Mouse (Mus musculus): ENCODE measurements at regions not wholly inside any gene's neighbourhood (a gene's known extent, or its start where the extent isn't known, plus 50 kb on each side); places are given as distances from the start of the nearest gene placed in this dataset.

- Histone ChIP-seq H3K4me1 (replicated peaks; ENCODE audit: control insufficient read depth, insufficient read depth, low read length) (no peaks in the 10 kb centered on the region), H3K4me2 (ENCODE audit: low read length) (no peak overlapping the region), H3K36me3 (ENCODE audit: control insufficient read depth, insufficient read depth, low read length) (no peaks in the 10 kb centered on the region), H3K27me3 (replicated peaks; ENCODE audit: control insufficient read depth, insufficient read depth, low read length) (no peaks in the 10 kb centered on the region), H3K27ac (ENCODE audit: low read depth) (no peak overlapping the region), H3K9me3 (ENCODE audit: control insufficient read depth, low read length) (no peaks in the 10 kb centered on the region), H3K9ac (ENCODE audit: low read length) (no peak overlapping the region), H3K4me3 (ENCODE audit: low read depth, low read length) (no peak overlapping the region)
- WGBS, result 78% methylated on average over 20 of the region's 20 CpGs
- ATAC-seq (replicated peaks; ENCODE audit: low FRiP score, low TSS enrichment, low read depth), result no peak
- DNase-seq (ENCODE audit: low spot score), result no peak
Measured at GRCm38 (mm10) chr11:19713597-19713996, 210.6 kb upstream of the Spred2 start.

GRCm38 (mm10) chr11:19714211-19714610 lies 210.0 kb upstream of the Spred2 start:
- H3K4me2 ChIP-seq (ENCODE audit: low read length), result no peak overlapping the region
- H3K9me3 ChIP-seq (ENCODE audit: control insufficient read depth, low read length), result no peaks in the 10 kb centered on the region
- H3K4me1 ChIP-seq (replicated peaks; ENCODE audit: control insufficient read depth, insufficient read depth, low read length), result no peaks in the 10 kb centered on the region
- H3K27ac ChIP-seq (ENCODE audit: low read depth), result no peak overlapping the region
- no peaks in the 10 kb centered on the region for H3K36me3 ChIP-seq (ENCODE audit: control insufficient read depth, insufficient read depth, low read length)
- H3K9ac ChIP-seq (ENCODE audit: low read length), result no peak overlapping the region
- H3K4me3 ChIP-seq (ENCODE audit: low read depth, low read length), result no peak overlapping the region
- no peak for ATAC-seq (replicated peaks; ENCODE audit: low FRiP score, low TSS enrichment, low read depth)
- H3K27me3 ChIP-seq (replicated peaks; ENCODE audit: control insufficient read depth, insufficient read depth, low read length), result no peaks in the 10 kb centered on the region
- DNase-seq (ENCODE audit: low spot score), result no peak
- WGBS, result 34% methylated on average over 5 of the region's 5 CpGs

GRCm38 (mm10) chr11:19714888-19715595 lies 209.1 kb upstream of the Spred2 start:
- no peaks in the 10 kb centered on the region for H3K9me3 ChIP-seq (ENCODE audit: control insufficient read depth, low read length)
- H3K4me2 ChIP-seq (ENCODE audit: low read length), result no peak overlapping the region
- H3K4me3 ChIP-seq (ENCODE audit: low read depth, low read length), result no peak overlapping the region
- no peak for DNase-seq (ENCODE audit: low spot score)
- no peak for ATAC-seq (replicated peaks; ENCODE audit: low FRiP score, low TSS enrichment, low read depth)
- H3K27me3 ChIP-seq (replicated peaks; ENCODE audit: control insufficient read depth, insufficient read depth, low read length), result no peaks in the 10 kb centered on the region
- H3K36me3 ChIP-seq (ENCODE audit: control insufficient read depth, insufficient read depth, low read length), result no peaks in the 10 kb centered on the region
- H3K4me1 ChIP-seq (replicated peaks; ENCODE audit: control insufficient read depth, insufficient read depth, low read length), result no peaks in the 10 kb centered on the region
- WGBS, result 22% methylated on average over 8 of the region's 8 CpGs
- no peak overlapping the region for H3K27ac ChIP-seq (ENCODE audit: low read depth)
- no peak overlapping the region for H3K9ac ChIP-seq (ENCODE audit: low read length)

GRCm38 (mm10) chr11:19718165-19718564 lies 206.0 kb upstream of the Spred2 start:
- Histone ChIP-seq H3K36me3 (ENCODE audit: control insufficient read depth, insufficient read depth, low read length) (no peaks in the 10 kb centered on the region), H3K27ac (ENCODE audit: low read depth) (no peak overlapping the region), H3K4me1 (replicated peaks; ENCODE audit: control insufficient read depth, insufficient read depth, low read length) (no peaks in the 10 kb centered on the region), H3K27me3 (replicated peaks; ENCODE audit: control insufficient read depth, insufficient read depth, low read length) (no peaks in the 10 kb centered on the region), H3K4me3 (ENCODE audit: low read depth, low read length) (no peak overlapping the region), H3K4me2 (ENCODE audit: low read length) (no peak overlapping the region), H3K9me3 (ENCODE audit: control insufficient read depth, low read length) (no peaks in the 10 kb centered on the region), H3K9ac (ENCODE audit: low read length) (no peak overlapping the region)
- ATAC-seq (replicated peaks; ENCODE audit: low FRiP score, low TSS enrichment, low read depth), result no peak
- 93% methylated on average over 9 of the region's 9 CpGs for WGBS
- DNase-seq (ENCODE audit: low spot score), result no peak

- 89% methylated on average over 8 of the region's 8 CpGs for WGBS
- no peak overlapping the region for H3K4me3 ChIP-seq (ENCODE audit: low read depth, low read length)
- no peaks in the 10 kb centered on the region for H3K4me1 ChIP-seq (replicated peaks; ENCODE audit: control insufficient read depth, insufficient read depth, low read length)
- H3K4me2 ChIP-seq (ENCODE audit: low read length), result no peak overlapping the region
- no peaks in the 10 kb centered on the region for H3K27me3 ChIP-seq (replicated peaks; ENCODE audit: control insufficient read depth, insufficient read depth, low read length)
- no peaks in the 10 kb centered on the region for H3K9me3 ChIP-seq (ENCODE audit: control insufficient read depth, low read length)
- DNase-seq (ENCODE audit: low spot score) (no peak), ATAC-seq (replicated peaks; ENCODE audit: low FRiP score, low TSS enrichment, low read depth) (no peak)
- no peak overlapping the region for H3K27ac ChIP-seq (ENCODE audit: low read depth)
- no peaks in the 10 kb centered on the region for H3K36me3 ChIP-seq (ENCODE audit: control insufficient read depth, insufficient read depth, low read length)
- H3K9ac ChIP-seq (ENCODE audit: low read length), result no peak overlapping the region
Measured at GRCm38 (mm10) chr11:19729031-19729430, 195.1 kb upstream of the Spred2 start.

- 95% methylated on average over 5 of the region's 5 CpGs for WGBS
- Histone ChIP-seq H3K4me3 (ENCODE audit: low read depth, low read length) (no peak overlapping the region), H3K27ac (ENCODE audit: low read depth) (no peak overlapping the region), H3K36me3 (ENCODE audit: control insufficient read depth, insufficient read depth, low read length) (no peaks in the 10 kb centered on the region), H3K4me2 (ENCODE audit: low read length) (no peak overlapping the region), H3K9ac (ENCODE audit: low read length) (no peak overlapping the region), H3K4me1 (replicated peaks; ENCODE audit: control insufficient read depth, insufficient read depth, low read length) (no peaks in the 10 kb centered on the region), H3K27me3 (replicated peaks; ENCODE audit: control insufficient read depth, insufficient read depth, low read length) (no peaks in the 10 kb centered on the region), H3K9me3 (ENCODE audit: control insufficient read depth, low read length) (no peaks in the 10 kb centered on the region)
- DNase-seq (ENCODE audit: low spot score) (no peak), ATAC-seq (replicated peaks; ENCODE audit: low FRiP score, low TSS enrichment, low read depth) (no peak)
Measured at GRCm38 (mm10) chr11:19730747-19731146, 193.4 kb upstream of the Spred2 start.

GRCm38 (mm10) chr11:19736076-19736475 lies 188.1 kb upstream of the Spred2 start:
- H3K4me2 ChIP-seq (ENCODE audit: low read length), result no peak overlapping the region
- H3K27me3 ChIP-seq (replicated peaks; ENCODE audit: control insufficient read depth, insufficient read depth, low read length), result no peaks in the 10 kb centered on the region
- WGBS, result 85% methylated on average over 7 of the region's 7 CpGs
- H3K36me3 ChIP-seq (ENCODE audit: control insufficient read depth, insufficient read depth, low read length), result no peaks in the 10 kb centered on the region
- ATAC-seq (replicated peaks; ENCODE audit: low FRiP score, low TSS enrichment, low read depth) (no peak), DNase-seq (ENCODE audit: low spot score) (no peak)
- H3K27ac ChIP-seq (ENCODE audit: low read depth), result no peak overlapping the region
- no peak overlapping the region for H3K4me3 ChIP-seq (ENCODE audit: low read depth, low read length)
- no peaks in the 10 kb centered on the region for H3K9me3 ChIP-seq (ENCODE audit: control insufficient read depth, low read length)
- H3K4me1 ChIP-seq (replicated peaks; ENCODE audit: control insufficient read depth, insufficient read depth, low read length), result peaks cover 35% of the 10 kb centered on the region
- H3K9ac ChIP-seq (ENCODE audit: low read length), result no peak overlapping the region

- no peak overlapping the region for H3K4me2 ChIP-seq (ENCODE audit: low read length)
- 27% methylated on average over 7 of the region's 7 CpGs for WGBS
- DNase-seq (ENCODE audit: low spot score), result no peak
- H3K4me1 ChIP-seq (replicated peaks; ENCODE audit: control insufficient read depth, insufficient read depth, low read length), result peaks cover 35% of the 10 kb centered on the region
- H3K9ac ChIP-seq (ENCODE audit: low read length), result no peak overlapping the region
- H3K4me3 ChIP-seq (ENCODE audit: low read depth, low read length), result no peak overlapping the region
- H3K9me3 ChIP-seq (ENCODE audit: control insufficient read depth, low read length), result no peaks in the 10 kb centered on the region
- H3K27me3 ChIP-seq (replicated peaks; ENCODE audit: control insufficient read depth, insufficient read depth, low read length), result no peaks in the 10 kb centered on the region
- H3K36me3 ChIP-seq (ENCODE audit: control insufficient read depth, insufficient read depth, low read length), result no peaks in the 10 kb centered on the region
- no peak overlapping the region for H3K27ac ChIP-seq (ENCODE audit: low read depth)
- ATAC-seq (replicated peaks; ENCODE audit: low FRiP score, low TSS enrichment, low read depth), result 0 out of 2 replicates have a peak, but pooled peaks have one; percentile 33
Measured at GRCm38 (mm10) chr11:19736926-19737325, 187.2 kb upstream of the Spred2 start.

GRCm38 (mm10) chr11:19737331-19737730 lies 186.8 kb upstream of the Spred2 start:
- Histone ChIP-seq H3K4me2 (ENCODE audit: low read length) (no peak overlapping the region), H3K4me1 (replicated peaks; ENCODE audit: control insufficient read depth, insufficient read depth, low read length) (peaks cover 35% of the 10 kb centered on the region), H3K4me3 (ENCODE audit: low read depth, low read length) (no peak overlapping the region), H3K27ac (ENCODE audit: low read depth) (no peak overlapping the region), H3K9me3 (ENCODE audit: control insufficient read depth, low read length) (no peaks in the 10 kb centered on the region), H3K36me3 (ENCODE audit: control insufficient read depth, insufficient read depth, low read length) (no peaks in the 10 kb centered on the region), H3K9ac (ENCODE audit: low read length) (no peak overlapping the region), H3K27me3 (replicated peaks; ENCODE audit: control insufficient read depth, insufficient read depth, low read length) (no peaks in the 10 kb centered on the region)
- DNase-seq (ENCODE audit: low spot score) (no peak), ATAC-seq (replicated peaks; ENCODE audit: low FRiP score, low TSS enrichment, low read depth) (no peak)
- 28% methylated on average over 5 of the region's 5 CpGs for WGBS

All from intestine, embryonic 14.5 days (tissue).